14 mouse cellular contexts compared by ENCODE assay signal in the genomic region with DNA sequence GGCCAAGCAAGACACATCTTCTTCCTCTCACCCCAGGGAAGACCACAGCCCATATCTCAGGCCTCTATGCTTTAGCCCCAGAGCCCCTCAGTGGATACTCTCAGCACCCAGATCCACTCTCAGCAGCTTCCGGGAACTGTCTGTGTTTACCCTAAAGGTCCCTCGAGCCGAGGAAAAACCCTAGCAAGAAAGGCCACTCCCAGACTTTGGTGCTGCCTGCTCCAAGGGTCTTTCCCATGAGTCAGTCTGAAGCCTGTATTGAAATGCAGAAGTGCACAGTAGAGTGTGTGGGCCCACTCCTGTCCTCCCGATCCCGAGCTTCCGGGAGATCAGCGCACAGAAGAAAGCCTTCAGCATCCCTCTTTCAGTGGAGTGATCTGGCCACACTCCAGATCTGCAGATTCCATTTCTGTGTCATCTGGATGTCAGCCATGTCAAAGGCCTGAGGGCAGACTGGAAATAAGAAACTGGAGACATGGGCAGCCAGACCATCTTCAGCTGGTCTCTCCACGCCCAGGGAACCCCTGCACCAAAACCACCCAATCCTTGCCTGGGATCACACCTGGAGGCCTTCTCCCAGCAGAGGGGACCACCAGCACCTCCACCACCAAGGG. TPM values are rescaled to one million over a fixed set of nuclear protein-coding genes. Genes with fewer than 3 reads are reported as not detected.
DNase-seq lines count a peak whose midpoint lies in the region; ATAC-seq and TF ChIP-seq lines count a peak whose summit lies in the region.
"Had no signal": no experiment of that assay in that cellular context is flagged by ENCODE, and none has a peak within 500 bp of the region (broad histone marks: within the 10 kb centered on the region; RNA-seq: fewer than 3 reads in every experiment).

No protein-coding gene starts in this region.

- H3K9ac ChIP-seq in heart, embryonic 16.5 days (ENCODE audit: low read length), result 0 out of 2 replicates have a peak overlapping the region, but pooled peaks have one; percentile 1
- H3K9ac ChIP-seq: embryonic facial prominence, embryonic 13.5 days; heart, embryonic 12.5 days; limb, embryonic 13.5 days had no signal

- no peak overlapping the region for H3K4me3 ChIP-seq in heart, embryonic 16.5 days (ENCODE audit: low read length)
- no peak overlapping the region for H3K4me3 ChIP-seq in myocyte
- H3K4me3 ChIP-seq: embryonic facial prominence, embryonic 13.5 days; heart, embryonic 12.5 days; limb, embryonic 13.5 days had no signal

- WGBS in heart, embryonic 16.5 days, result 41% methylated on average over 8 of the region's 8 CpGs

- H3K4me2 ChIP-seq in heart, embryonic 16.5 days (ENCODE audit: low read depth, low read length), result no peak overlapping the region
- H3K4me2 ChIP-seq in myocyte (ENCODE audit: low read depth), result peak overlapping the region; percentile 36
- H3K4me2 ChIP-seq: embryonic facial prominence, embryonic 13.5 days; heart, embryonic 12.5 days; limb, embryonic 13.5 days had no signal

- H3K36me3 ChIP-seq in heart, embryonic 16.5 days (ENCODE audit: control insufficient read depth, insufficient read depth), result no peaks in the 10 kb centered on the region
- H3K36me3 ChIP-seq in myocyte (ENCODE audit: control insufficient read depth, insufficient read depth), result no peaks in the 10 kb centered on the region
- H3K36me3 ChIP-seq: embryonic facial prominence, embryonic 13.5 days; heart, embryonic 12.5 days; limb, embryonic 13.5 days had no signal

- no peak for ATAC-seq in heart, embryonic 16.5 days (replicated peaks; ENCODE audit: extremely low read depth, insufficient read depth, low FRiP score)

- no peak overlapping the region for H3ac ChIP-seq in myocyte (ENCODE audit: control insufficient read depth, insufficient read length)

- no peak for TF ChIP-seq POLR2A in myocyte (IDR thresholded peaks at IDR 0.05; ENCODE audit: insufficient read length, low read depth)

- H3K9me3 ChIP-seq in heart, embryonic 16.5 days (replicated peaks; ENCODE audit: control insufficient read depth, low read length), result no peaks in the 10 kb centered on the region
- H3K9me3 ChIP-seq: embryonic facial prominence, embryonic 13.5 days; heart, embryonic 12.5 days; limb, embryonic 13.5 days had no signal

- peaks cover 14% of the 10 kb centered on the region for H3K4me1 ChIP-seq in heart, embryonic 16.5 days (ENCODE audit: control insufficient read depth, insufficient read depth, low read length)

- H3K27me3 ChIP-seq in heart, embryonic 16.5 days (ENCODE audit: control insufficient read depth, insufficient read depth, low read length), result peaks cover 12% of the 10 kb centered on the region
- no peaks in the 10 kb centered on the region for H3K27me3 ChIP-seq in myocyte (ENCODE audit: control insufficient read depth, insufficient read depth, insufficient read length)

- H3K79me2 ChIP-seq in myocyte (ENCODE audit: control insufficient read depth, insufficient read depth), result no peaks in the 10 kb centered on the region

- no peak overlapping the region for H3K27ac ChIP-seq in heart, embryonic 16.5 days (ENCODE audit: low read length)
- H3K27ac ChIP-seq: embryonic facial prominence, embryonic 13.5 days; limb, embryonic 13.5 days had no signal

- peak; percentile 60 for DNase-seq in adrenal gland, postnatal 10 days
- DNase-seq in adrenal gland, adult 18-20 months (ENCODE audit: low spot score in 2 of 2), result no peak
- no peak for DNase-seq in heart, adult 18-20 months
- peak; percentile 26 to 33 for DNase-seq in lung, postnatal 4 days
- no peak for DNase-seq in lung, adult 18-20 months
- no peak for DNase-seq in embryo, embryonic 11 days
- DNase-seq: thymus, adult 2 months had no signal

TF ChIP-seq in myocyte, 11 proteins besides CTCF, POLR2A, EP300 and RAD21:
- TF ChIP-seq POLR2AphosphoS2 (IDR thresholded peaks at IDR 0.05; ENCODE audit: insufficient read length, low read depth) (no peak), MYOG (IDR thresholded peaks at IDR 0.05; ENCODE audit: control insufficient read depth in 1 of 3, insufficient read depth in 1 of 3, insufficient read length in 2 of 3, low read depth in 2 of 3) (peak in 1 of 3 experiments; percentile 47), MYOD1 (IDR thresholded peaks at IDR 0.05; ENCODE audit: control insufficient read depth in 1 of 3, insufficient read length in 2 of 3, low read depth in 2 of 3) (peak in 1 of 3 experiments; percentile 16), E2F4 (IDR thresholded peaks at IDR 0.05; ENCODE audit: insufficient read depth) (no peak), CEBPB (IDR thresholded peaks at IDR 0.05; ENCODE audit: insufficient read depth, poor library complexity, severe bottlenecking) (no peak)

RNA-seq across cellular contexts. Expression of a gene that starts 1.5 kb away (rescaled TPM):
- 1 to 10 TPM; 1.1 to 1.2 TPM for total RNA-seq in adrenal gland, postnatal 10 days (2021)
- under 1 TPM; 0.54 to 0.66 TPM for total RNA-seq in adrenal gland, adult 18-20 months (2021)
- polyA plus RNA-seq in heart, embryonic 16.5 days (2015; fragmentation: Nextera tagmentation; extraction: Ambion mirVana), result 1.4 and 3.6 TPM in 2 replicates
- 1 to 10 TPM in 1 of 2 experiments, under 1 TPM in 1; 0.37 to 1.3 TPM for total RNA-seq in heart, adult 18-20 months (2021)
- 0.02 TPM for polyA plus RNA-seq in myocyte (2012; fragmentation: generic; extraction: Trizol)
- total RNA-seq: layer of hippocampus, postnatal 10 days had no signal
- polyA plus RNA-seq: embryonic facial prominence, embryonic 13.5 days; heart, embryonic 12.5 days had no signal

RNA-seq across cellular contexts. Expression of a gene that starts 37.4 kb away (rescaled TPM):
- 10 to 100 TPM; 20.2 to 23.1 TPM for total RNA-seq in adrenal gland, postnatal 10 days (2021)
- total RNA-seq in adrenal gland, adult 18-20 months (2021), result 10 to 100 TPM; 13.9 to 14.3 TPM
- 44.7 and 53.2 TPM in 2 replicates for polyA plus RNA-seq in heart, embryonic 16.5 days (2015; fragmentation: Nextera tagmentation; extraction: Ambion mirVana)
- 1 to 10 TPM; 5.1 to 5.6 TPM for total RNA-seq in heart, adult 18-20 months (2021)
- 21.5 TPM for polyA plus RNA-seq in myocyte (2012; fragmentation: generic; extraction: Trizol)

RNA-seq across cellular contexts. Expression of a gene that starts 57.8 kb away (rescaled TPM):
- total RNA-seq in adrenal gland, postnatal 10 days (2021), result 1 to 10 TPM; 4.4 to 5.1 TPM
- 1 to 10 TPM; 6.3 to 6.8 TPM for total RNA-seq in adrenal gland, adult 18-20 months (2021)
- 6.0 and 8.4 TPM in 2 replicates for polyA plus RNA-seq in heart, embryonic 16.5 days (2015; fragmentation: Nextera tagmentation; extraction: Ambion mirVana)
- 1 to 10 TPM; 2.0 to 2.2 TPM for total RNA-seq in heart, adult 18-20 months (2021)
- 9.6 TPM for polyA plus RNA-seq in myocyte (2012; fragmentation: generic; extraction: Trizol)
- total RNA-seq: monocyte, adult 5-6 weeks had no signal

Comparison
In these comparisons a context has a peak if more than half of its experiments do, and no peak if none do; other contexts are left out.
1. DNase-seq: peak in adrenal gland, postnatal 10 days (single experiment) and lung, postnatal 4 days (2 of 2); none in adrenal gland, adult 18-20 months (0 of 2), heart, adult 18-20 months (0 of 2), lung, adult 18-20 months (0 of 2) and embryo, embryonic 11 days (single experiment).